Mouse (Mus musculus): ENCODE data around the gene Gde1.

DNA sequence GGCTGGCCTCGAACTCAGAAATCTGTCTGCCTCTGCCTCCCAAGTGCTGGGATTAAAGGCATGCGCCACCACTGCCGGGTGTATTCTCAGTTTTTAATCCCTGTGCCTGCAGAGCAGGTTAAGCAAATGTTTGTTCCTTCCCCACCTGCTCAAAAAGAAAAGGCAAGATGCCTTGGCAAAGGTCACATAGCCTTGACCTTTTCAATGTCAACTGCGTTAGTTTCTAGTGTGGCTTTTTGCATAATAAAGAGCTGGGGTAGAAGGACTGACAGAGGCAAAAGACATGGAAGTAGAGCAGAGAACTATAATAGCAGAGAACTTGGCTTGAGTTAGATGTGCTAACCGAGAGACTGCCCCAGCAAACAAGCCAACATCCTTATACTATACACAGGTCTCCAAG is 5.2 kb upstream of the Gde1 start:
- no peak for TF ChIP-seq SMC3 (IDR thresholded peaks at IDR 0.05; ENCODE audit: low read depth, low read length)
- no peak for TF ChIP-seq CTCF (conservative IDR thresholded peaks at IDR 0.05 in 1 of 2, IDR thresholded peaks at IDR 0.05 in 1 of 2; ENCODE audit: low read depth in 2 of 2, low read length in 2 of 2)
- no peak for TF ChIP-seq BHLHE40 (IDR thresholded peaks at IDR 0.05; ENCODE audit: low read depth, low read length)
- TF ChIP-seq POLR2A (IDR thresholded peaks at IDR 0.05; ENCODE audit: low read depth, low read length): no peak
- TF ChIP-seq USF2 (conservative IDR thresholded peaks at IDR 0.05; ENCODE audit: low read depth, low read length): no peak
- TF ChIP-seq TCF12 (IDR thresholded peaks at IDR 0.05; ENCODE audit: low read depth, low read length): no peak
- TF ChIP-seq ETS1 (conservative IDR thresholded peaks at IDR 0.05; ENCODE audit: low read depth, low read length): no peak
- TF ChIP-seq MYC (IDR thresholded peaks at IDR 0.05; ENCODE audit: low read depth, low read length): no peak
- TF ChIP-seq PAX5 (IDR thresholded peaks at IDR 0.05; ENCODE audit: low read length): no peak
- no peak for TF ChIP-seq EP300 (IDR thresholded peaks at IDR 0.05; ENCODE audit: low read length)

Data from CH12.LX (cell line).